Mouse (Mus musculus) heart, embryonic 14.5 days (tissue): ENCODE measurements around the gene D630003M21Rik. TPM values are rescaled to one million over a fixed set of nuclear protein-coding genes. Genes with fewer than 3 reads are reported as not detected.

ENCODE experiments used
- ATAC-seq: fragments of 200-750 bp; cut with Nextera tagmentation; 2 replicates; pipeline ENCODE4 v1.8.0; 2017; ENCODE audit warnings: low read depth, moderate TSS enrichment; ENCODE audit not compliant: insufficient number of reproducible peaks, insufficient read depth, low FRiP score
- H3K27ac ChIP-seq, 2 experiments: fragments of 200-500 bp in 1 of 2; fragments of 300-500 bp in 1 of 2; sonication (generic) in 1 of 2; replicated peaks in 1 of 2; 2 replicates each; pipeline ENCODE4 v1.5.1; 2012 to 2014; ENCODE audit warnings: low read depth in 2 of 2, low read length in 2 of 2, control low read depth in 1 of 2, mild to moderate bottlenecking in 1 of 2, mixed read lengths in 1 of 2; ENCODE audit not compliant: control insufficient read depth in 1 of 2, insufficient read depth in 1 of 2
- H3K27me3 ChIP-seq: fragments of 300-500 bp; sonication (generic); 2 replicates; pipeline ENCODE4 v1.6.1; 2014; ENCODE audit warnings: mild to moderate bottlenecking, low read length, control low read depth; ENCODE audit not compliant: control insufficient read depth, insufficient read depth
- H3K36me3 ChIP-seq: fragments of 300-500 bp; sonication (generic); 2 replicates; pipeline ENCODE4 v1.6.1; 2014; ENCODE audit warnings: mild to moderate bottlenecking, control low read depth, low read length, mixed read lengths; ENCODE audit not compliant: control insufficient read depth, insufficient read depth
- H3K4me1 ChIP-seq, 2 experiments: fragments of 200-500 bp in 1 of 2; fragments of 300-500 bp in 1 of 2; sonication (generic) in 1 of 2; 2 replicates each; pipeline ENCODE4 v1.6.1; 2012 to 2014; ENCODE audit warnings: low read length in 2 of 2, control low read depth in 1 of 2, mixed read lengths in 1 of 2; ENCODE audit not compliant: control insufficient read depth in 2 of 2, insufficient read depth in 2 of 2
- H3K4me2 ChIP-seq: fragments of 300-500 bp; sonication (generic); 2 replicates; pipeline ENCODE4 v1.6.1; 2014; ENCODE audit warnings: mild to moderate bottlenecking, low read length
- H3K4me3 ChIP-seq, 2 experiments: fragments of 200-500 bp in 1 of 2; fragments of 300-500 bp in 1 of 2; sonication (generic) in 1 of 2; 2 replicates each; pipeline ENCODE4 v1.5.1; 2012 to 2014; ENCODE audit warnings: low read length in 2 of 2, mild to moderate bottlenecking in 2 of 2, control low read depth in 1 of 2, low read depth in 1 of 2, moderate library complexity in 1 of 2; ENCODE audit not compliant: control insufficient read depth in 1 of 2, insufficient read depth in 1 of 2
- H3K9ac ChIP-seq: fragments of 300-500 bp; sonication (generic); 2 replicates; pipeline ENCODE4 v1.6.1; 2014; ENCODE audit warnings: mild to moderate bottlenecking, low read length
- H3K9me3 ChIP-seq: fragments of 300-500 bp; sonication (generic); 2 replicates; pipeline ENCODE4 v1.6.1; 2016; ENCODE audit warnings: low read length, control low read depth; ENCODE audit not compliant: control insufficient read depth
- WGBS: fragments of 180-500 bp; shearing (Covaris S2); extraction: QIAGEN DNeasy Blood & Tissue Kit; methylation state at CpG from one replicate; pipeline ENCODE4 v1.1.7; 2014; 5-methylcytosine and 5-hydroxymethylcytosine counted together
- polyA plus RNA-seq: library from polyadenylated mRNA; unstranded; fragments of >200 nt; fragmentation: Nextera tagmentation; extraction: Ambion mirVana; gene quantifications from 2 replicates; pipeline ENCODE4 v1.2.1, GENCODE M21; 2014

D630003M21Rik gene
- polyA plus RNA-seq, 1 experiment from 2014 or later, result 1.3 TPM

- Histone ChIP-seq H3K4me3 (no peak overlapping the region), H3K9ac (no peak overlapping the region), H3K4me1 (peaks cover 10 to 29% of the 10 kb centered on the region in 2 experiments), H3K4me2 (no peak overlapping the region), H3K27ac (no peak overlapping the region), H3K27me3 (no peaks in the 10 kb centered on the region), H3K36me3 (no peaks in the 10 kb centered on the region), H3K9me3 (peaks cover 6% of the 10 kb centered on the region; the same call in 1 of the 2 replicates)
- no peak for ATAC-seq
- 81% methylated on average over 7 of the region's 7 CpGs for WGBS
Measured at GRCm38 (mm10) chr2:158155101-158155500, 73.9 kb downstream of the D630003M21Rik start.

GRCm38 (mm10) chr2:158154641-158155040 lies 74.4 kb downstream of the D630003M21Rik start:
- Histone ChIP-seq H3K9me3 (peaks cover 6% of the 10 kb centered on the region; the same call in 1 of the 2 replicates), H3K4me2 (no peak overlapping the region), H3K36me3 (no peaks in the 10 kb centered on the region), H3K4me1 (peaks cover 8 to 24% of the 10 kb centered on the region in 2 experiments), H3K27me3 (no peaks in the 10 kb centered on the region), H3K27ac (no peak overlapping the region), H3K9ac (no peak overlapping the region), H3K4me3 (no peak overlapping the region)
- 78% methylated on average over 8 of the region's 8 CpGs for WGBS
- no peak for ATAC-seq

GRCm38 (mm10) chr2:158153728-158154343 lies 75.2 kb downstream of the D630003M21Rik start:
- 2% methylated on average over 22 of the region's 22 CpGs for whole genome bisulfite sequencing
- ATAC-seq, result no peak
- Histone ChIP-seq H3K36me3 (no peaks in the 10 kb centered on the region), H3K9ac (peak overlapping the region; percentile 64), H3K9me3 (peaks cover 6% of the 10 kb centered on the region; the same call in 1 of the 2 replicates), H3K4me2 (peak overlapping the region; percentile 74), H3K27me3 (no peaks in the 10 kb centered on the region), H3K4me3 (peak overlapping the region; percentile 38 to 48), H3K27ac (peak overlapping the region in 1 of 2 experiments; percentile 10; a peak in 1 of 4 replicates), H3K4me1 (peaks cover 7 to 20% of the 10 kb centered on the region in 2 experiments)

GRCm38 (mm10) chr2:158152685-158153309 lies 76.2 kb downstream of the D630003M21Rik start:
- no peak for ATAC-seq
- no peak overlapping the region for H3K27ac ChIP-seq
- WGBS, result 49% methylated on average over 6 of the region's 6 CpGs
- H3K36me3 ChIP-seq, result no peaks in the 10 kb centered on the region
- peaks cover 6% of the 10 kb centered on the region; the same call in 1 of the 2 replicates for H3K9me3 ChIP-seq
- H3K27me3 ChIP-seq, result no peaks in the 10 kb centered on the region
- H3K9ac ChIP-seq, result no peak overlapping the region
- no peak overlapping the region for H3K4me3 ChIP-seq
- H3K4me1 ChIP-seq, result peaks cover 7 to 20% of the 10 kb centered on the region in 2 experiments
- no peak overlapping the region for H3K4me2 ChIP-seq

GRCm38 (mm10) chr2:158151077-158151476 lies 77.9 kb downstream of the D630003M21Rik start:
- H3K9me3 ChIP-seq, result peaks cover 6% of the 10 kb centered on the region; the same call in 1 of the 2 replicates
- WGBS, result 94% methylated on average over 3 of the region's 3 CpGs
- no peak overlapping the region for H3K4me3 ChIP-seq
- no peak overlapping the region for H3K27ac ChIP-seq
- ATAC-seq, result no peak
- H3K4me1 ChIP-seq, result peaks cover 7 to 20% of the 10 kb centered on the region in 2 experiments
- no peak overlapping the region for H3K9ac ChIP-seq
- no peaks in the 10 kb centered on the region for H3K36me3 ChIP-seq
- no peak overlapping the region for H3K4me2 ChIP-seq
- no peaks in the 10 kb centered on the region for H3K27me3 ChIP-seq

- Histone ChIP-seq H3K9ac (no peak overlapping the region), H3K4me1 (peaks cover 20 to 36% of the 10 kb centered on the region in 2 experiments), H3K27ac (no peak overlapping the region), H3K9me3 (peaks cover 6% of the 10 kb centered on the region; the same call in 1 of the 2 replicates), H3K4me2 (no peak overlapping the region), H3K4me3 (no peak overlapping the region), H3K36me3 (peaks cover 9% of the 10 kb centered on the region), H3K27me3 (no peaks in the 10 kb centered on the region)
- WGBS, result 91% methylated on average over 8 of the region's 8 CpGs
- ATAC-seq, result no peak
Measured at GRCm38 (mm10) chr2:158146971-158147370, 82.1 kb downstream of the D630003M21Rik start.

- H3K36me3 ChIP-seq, result peaks cover 16% of the 10 kb centered on the region
- H3K4me3 ChIP-seq, result peak within 1 kb of the TSS; percentile 71 to 74
- H3K4me1 ChIP-seq, result peaks cover 27 to 43% of the 10 kb centered on the region in 2 experiments
- under 1% methylated on average over 31 of the region's 33 CpGs for WGBS
- H3K9me3 ChIP-seq, result peaks cover 6% of the 10 kb centered on the region; the same call in 1 of the 2 replicates
- no peaks in the 10 kb centered on the region for H3K27me3 ChIP-seq
- H3K4me2 ChIP-seq, result peak within 1 kb of the TSS; percentile 85
- ATAC-seq, result peak; percentile 62
- H3K9ac ChIP-seq, result peak within 1 kb of the TSS; percentile 95
- H3K27ac ChIP-seq, result peak within 1 kb of the TSS; percentile 72 to 99
Measured at GRCm38 (mm10) chr2:158146223-158146622, 82.8 kb downstream of the D630003M21Rik start, which contains the start of gene Tgm2. Gene Tgm2, minus strand, starts transcription at chr2:158146436.
